Mouse (Mus musculus): ENCODE results near the gene Pla2g1b. TPM values are rescaled to one million over a fixed set of nuclear protein-coding genes. Genes with fewer than 3 reads are reported as not detected.
"Not testable (repeated sequence)": the region's sequence is repeated elsewhere in the genome, so short reads cannot be mapped to it uniquely, and the experiment has no call there.

The Pla2g1b gene
- polyA plus RNA-seq, 1 experiment from 2014 or later = not detected

DNA sequence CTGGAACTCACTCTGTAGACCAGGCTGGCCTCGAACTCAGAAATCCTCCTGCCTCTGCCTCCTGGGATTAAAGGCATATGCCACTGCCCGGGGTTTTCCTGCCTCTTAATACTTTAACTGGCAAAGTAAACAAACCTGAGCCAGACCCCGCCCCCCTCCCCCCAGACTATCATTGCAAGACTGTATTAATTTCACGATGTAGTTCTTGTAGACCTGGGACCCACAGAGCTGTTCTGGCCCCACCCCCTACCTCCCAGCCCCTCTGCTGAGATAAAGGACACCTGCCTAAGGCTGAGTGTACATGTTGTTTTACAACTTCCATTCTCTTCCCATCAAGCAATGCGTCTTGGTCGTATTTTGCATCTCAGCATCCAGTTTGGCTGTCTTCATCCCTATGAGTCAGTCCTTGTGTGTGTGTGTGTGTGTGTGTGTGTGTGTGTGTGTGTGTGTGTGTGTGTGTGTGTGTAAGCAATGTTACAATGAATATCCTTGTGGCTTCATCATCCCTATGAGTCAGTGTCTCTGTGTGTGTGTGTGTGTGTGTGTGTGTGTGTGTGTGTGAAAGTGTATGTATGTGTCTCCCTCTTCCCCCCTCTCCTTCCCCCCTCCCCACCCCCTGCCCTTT lies 26.8 kb downstream of the Pla2g1b start:
- ATAC-seq (ENCODE audit: insufficient read depth, low FRiP score, low TSS enrichment) = no peak
- Histone ChIP-seq H3K27ac (ENCODE audit: low read depth, low read length) (no peak overlapping the region), H3K4me1 (ENCODE audit: control insufficient read depth, insufficient read depth, low read length) (peaks cover 8% of the 10 kb centered on the region), H3K9me3 (ENCODE audit: control insufficient read depth, low read length) (no peaks in the 10 kb centered on the region), H3K9ac (ENCODE audit: low read length) (no peak overlapping the region), H3K27me3 (ENCODE audit: control insufficient read depth, insufficient read depth, low read length) (no peaks in the 10 kb centered on the region), H3K4me2 (ENCODE audit: low read depth) (no peak overlapping the region), H3K4me3 (ENCODE audit: low read depth, low read length) (no peak overlapping the region), H3K36me3 (ENCODE audit: control insufficient read depth, insufficient read depth, low read length) (no peaks in the 10 kb centered on the region)
- 79% methylated on average over 6 of the region's 6 CpGs for WGBS
- no peak for DNase-seq (ENCODE audit: low spot score)

DNA sequence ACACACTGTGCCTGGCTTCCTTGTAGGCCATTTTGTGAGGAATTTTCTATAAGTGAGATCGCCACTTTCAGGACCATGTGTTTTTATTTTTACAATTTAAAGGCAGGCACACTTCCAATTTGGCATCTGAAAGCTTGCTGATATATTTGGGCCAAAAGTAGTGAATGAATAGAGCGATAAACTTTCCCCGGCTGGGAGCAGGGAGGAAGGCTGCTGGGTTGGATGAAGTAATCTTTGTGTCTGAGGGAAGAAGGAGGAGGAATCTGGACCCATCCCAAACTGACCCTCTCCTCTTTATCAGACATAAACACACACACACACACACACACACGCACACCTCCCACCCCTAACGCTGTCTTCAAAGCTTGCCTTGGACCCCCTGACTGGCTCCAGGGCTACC lies 27.4 kb downstream of the Pla2g1b start:
- Histone ChIP-seq H3K9me3 (ENCODE audit: control insufficient read depth, low read length) (no peaks in the 10 kb centered on the region), H3K4me2 (ENCODE audit: low read depth) (no peak overlapping the region), H3K27ac (ENCODE audit: low read depth, low read length) (no peak overlapping the region), H3K9ac (ENCODE audit: low read length) (no peak overlapping the region), H3K27me3 (ENCODE audit: control insufficient read depth, insufficient read depth, low read length) (no peaks in the 10 kb centered on the region), H3K36me3 (ENCODE audit: control insufficient read depth, insufficient read depth, low read length) (no peaks in the 10 kb centered on the region), H3K4me3 (ENCODE audit: low read depth, low read length) (no peak overlapping the region), H3K4me1 (ENCODE audit: control insufficient read depth, insufficient read depth, low read length) (peaks cover 8% of the 10 kb centered on the region)
- 68% methylated on average over 5 of the region's 5 CpGs for WGBS
- no peak for ATAC-seq (ENCODE audit: insufficient read depth, low FRiP score, low TSS enrichment)
- no peak for DNase-seq (ENCODE audit: low spot score)

GRCm38 (mm10) chr5:115495618-115496017 lies 29.6 kb downstream of the Pla2g1b start:
- not testable (repeated sequence) for H3K4me1 ChIP-seq (ENCODE audit: control insufficient read depth, insufficient read depth, low read length); H3K9me3 ChIP-seq (ENCODE audit: control insufficient read depth, low read length); H3K36me3 ChIP-seq (ENCODE audit: control insufficient read depth, insufficient read depth, low read length); H3K27ac ChIP-seq (ENCODE audit: low read depth, low read length); H3K27me3 ChIP-seq (ENCODE audit: control insufficient read depth, insufficient read depth, low read length); ATAC-seq (ENCODE audit: insufficient read depth, low FRiP score, low TSS enrichment); H3K4me3 ChIP-seq (ENCODE audit: low read depth, low read length); H3K4me2 ChIP-seq (ENCODE audit: low read depth); H3K9ac ChIP-seq (ENCODE audit: low read length); DNase-seq (ENCODE audit: low spot score)
- WGBS = 83% methylated on average over 3 of the region's 3 CpGs

DNA sequence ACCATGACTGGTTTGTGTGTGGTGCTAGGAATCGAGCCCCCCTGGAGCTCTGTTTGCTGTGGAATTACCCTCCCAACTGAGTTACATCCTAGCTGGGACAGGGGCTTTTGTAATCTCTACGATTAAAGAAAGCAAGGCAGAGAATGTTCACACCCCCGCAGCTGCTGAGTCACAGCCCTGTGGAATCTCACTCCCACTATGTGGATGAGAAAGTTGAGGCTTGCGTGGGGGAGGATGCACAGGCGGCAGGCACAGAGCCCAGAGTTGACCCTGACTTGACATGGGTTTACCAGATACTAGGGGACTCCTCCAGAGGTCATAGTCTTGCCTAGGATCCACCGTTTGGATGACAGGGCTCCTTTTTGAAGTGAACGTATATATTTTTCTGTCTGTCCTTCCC lies 31.0 kb downstream of the Pla2g1b start:
- WGBS = 78% methylated on average over 7 of the region's 7 CpGs

DNA sequence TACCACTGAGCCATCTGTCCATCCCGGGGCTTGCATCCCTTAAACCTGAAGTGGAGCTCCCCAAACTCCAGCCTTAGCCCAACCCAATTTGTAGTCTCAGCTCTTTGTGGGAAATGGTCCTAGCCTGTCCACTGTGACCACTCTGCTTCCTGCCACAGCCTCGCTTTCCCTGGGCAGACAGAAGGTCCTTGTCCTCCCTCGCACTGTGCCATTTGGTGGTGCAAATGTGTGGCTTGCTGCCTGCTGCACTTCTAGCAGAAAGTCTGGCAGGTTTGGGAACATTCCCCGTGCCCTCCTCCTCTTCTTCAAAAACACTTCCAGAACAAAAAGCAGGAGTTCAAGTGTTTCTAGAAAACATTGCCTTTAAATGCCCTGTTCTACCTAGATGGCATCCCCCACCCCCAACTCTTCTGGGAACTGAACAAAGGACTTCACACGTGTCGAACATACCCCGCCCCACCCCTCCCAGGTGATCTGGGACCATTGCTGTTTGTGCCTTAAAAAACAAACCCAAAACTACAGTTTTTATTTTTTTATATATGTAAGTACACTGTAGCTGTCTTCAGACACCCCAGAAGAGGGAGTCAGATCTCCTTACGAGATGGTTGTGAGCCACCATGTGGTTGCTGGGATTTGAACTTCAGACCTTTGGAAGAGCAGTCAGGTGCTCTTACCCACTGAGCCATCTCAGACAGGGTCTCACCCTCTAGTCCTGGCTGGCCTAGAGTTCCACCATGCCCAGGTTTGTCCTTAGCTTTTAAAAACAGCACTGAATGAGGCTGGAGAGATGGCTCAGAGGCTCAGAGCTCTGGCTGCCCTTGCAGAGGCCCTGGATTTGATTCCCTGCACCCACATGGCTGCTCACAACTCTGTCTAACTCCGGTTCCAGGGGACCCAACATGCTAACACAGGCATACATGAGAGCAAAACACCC lies 32.5 kb downstream of the Pla2g1b start:
- WGBS = 54% methylated on average over 9 of the region's 9 CpGs
- no peaks in the 10 kb centered on the region for H3K36me3 ChIP-seq (ENCODE audit: control insufficient read depth, insufficient read depth, low read length)
- no peak overlapping the region for H3K27ac ChIP-seq (ENCODE audit: low read depth, low read length)
- H3K27me3 ChIP-seq (ENCODE audit: control insufficient read depth, insufficient read depth, low read length) = no peaks in the 10 kb centered on the region
- H3K9me3 ChIP-seq (ENCODE audit: control insufficient read depth, low read length) = no peaks in the 10 kb centered on the region
- no peak for DNase-seq (ENCODE audit: low spot score)
- H3K9ac ChIP-seq (ENCODE audit: low read length) = no peak overlapping the region
- H3K4me2 ChIP-seq (ENCODE audit: low read depth) = no peak overlapping the region
- no peaks in the 10 kb centered on the region for H3K4me1 ChIP-seq (ENCODE audit: control insufficient read depth, insufficient read depth, low read length)
- no peak overlapping the region for H3K4me3 ChIP-seq (ENCODE audit: low read depth, low read length)
- no peak for ATAC-seq (ENCODE audit: insufficient read depth, low FRiP score, low TSS enrichment)

More for the DNA sequence above, 31.0 kb downstream of the Pla2g1b start:
- Histone ChIP-seq H3K9me3 (ENCODE audit: control insufficient read depth, low read length) (no peaks in the 10 kb centered on the region), H3K27me3 (ENCODE audit: control insufficient read depth, insufficient read depth, low read length) (no peaks in the 10 kb centered on the region), H3K4me3 (ENCODE audit: low read depth, low read length) (no peak overlapping the region), H3K9ac (ENCODE audit: low read length) (no peak overlapping the region), H3K27ac (ENCODE audit: low read depth, low read length) (no peak overlapping the region), H3K4me1 (ENCODE audit: control insufficient read depth, insufficient read depth, low read length) (peaks cover under 1% of the 10 kb centered on the region; the same call in 1 of the 2 replicates), H3K4me2 (ENCODE audit: low read depth) (no peak overlapping the region), H3K36me3 (ENCODE audit: control insufficient read depth, insufficient read depth, low read length) (no peaks in the 10 kb centered on the region)
- DNase-seq (ENCODE audit: low spot score) = no peak
- no peak for ATAC-seq (ENCODE audit: insufficient read depth, low FRiP score, low TSS enrichment)

DNA sequence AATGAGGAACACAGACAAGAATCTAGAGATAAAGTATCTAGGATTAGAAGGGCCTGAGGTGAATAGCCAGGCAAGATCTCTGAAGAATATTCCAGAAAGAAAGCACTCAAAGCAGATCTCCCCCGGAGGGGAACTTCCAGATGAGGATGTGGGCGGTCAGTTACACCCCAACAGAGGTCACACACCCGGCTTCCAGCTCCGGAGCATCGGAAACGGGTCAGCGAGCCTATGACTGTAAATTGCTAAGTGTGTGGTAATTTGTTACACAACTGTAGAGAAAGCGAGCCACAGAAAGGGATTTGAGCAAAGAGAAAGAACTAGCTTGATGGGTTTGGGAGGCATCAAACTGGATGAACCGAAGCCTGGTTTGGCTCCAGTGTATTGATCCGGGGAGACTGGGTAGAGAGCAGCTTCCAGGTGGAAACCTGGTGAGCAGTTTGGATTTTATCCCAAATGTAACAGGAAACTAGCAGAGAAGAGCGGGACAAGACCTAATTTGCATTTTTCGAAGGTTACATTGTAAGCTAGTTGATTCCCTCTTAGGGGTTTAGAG lies 34.4 kb downstream of the Pla2g1b start:
- no peaks in the 10 kb centered on the region for H3K27me3 ChIP-seq (ENCODE audit: control insufficient read depth, insufficient read depth, low read length)
- no peaks in the 10 kb centered on the region for H3K36me3 ChIP-seq (ENCODE audit: control insufficient read depth, insufficient read depth, low read length)
- H3K4me2 ChIP-seq (ENCODE audit: low read depth) = no peak overlapping the region
- 78% methylated on average over 12 of the region's 12 CpGs for WGBS
- ATAC-seq (ENCODE audit: insufficient read depth, low FRiP score, low TSS enrichment) = no peak
- H3K4me3 ChIP-seq (ENCODE audit: low read depth, low read length) = no peak overlapping the region
- H3K9ac ChIP-seq (ENCODE audit: low read length) = no peak overlapping the region
- H3K27ac ChIP-seq (ENCODE audit: low read depth, low read length) = no peak overlapping the region
- DNase-seq (ENCODE audit: low spot score) = no peak
- H3K9me3 ChIP-seq (ENCODE audit: control insufficient read depth, low read length) = no peaks in the 10 kb centered on the region
- H3K4me1 ChIP-seq (ENCODE audit: control insufficient read depth, insufficient read depth, low read length) = no peaks in the 10 kb centered on the region

DNA sequence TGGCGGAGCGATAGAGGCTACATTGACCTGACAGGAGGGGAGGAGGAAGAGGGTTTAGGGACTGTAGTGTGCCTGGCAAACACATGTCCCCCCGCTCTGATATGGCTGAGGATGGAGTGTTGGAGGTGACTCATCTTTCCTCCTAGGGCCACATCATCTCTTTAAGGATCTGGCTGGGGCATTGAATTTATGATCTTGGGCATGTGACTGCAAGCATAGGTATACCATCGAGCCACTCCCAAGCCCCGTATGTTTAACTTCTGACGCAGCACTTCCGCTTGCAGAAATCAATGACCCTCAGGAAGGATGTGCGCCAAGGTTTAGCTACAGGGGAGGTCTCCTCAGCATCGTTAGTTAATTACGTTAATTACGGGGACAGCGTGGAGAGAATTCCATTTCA lies 37.0 kb downstream of the Pla2g1b start:
- ATAC-seq (ENCODE audit: insufficient read depth, low FRiP score, low TSS enrichment) (no peak), DNase-seq (ENCODE audit: low spot score) (no peak)
- no peak overlapping the region for H3K27ac ChIP-seq (ENCODE audit: low read depth, low read length)
- no peak overlapping the region for H3K4me3 ChIP-seq (ENCODE audit: low read depth, low read length)
- H3K9ac ChIP-seq (ENCODE audit: low read length) = no peak overlapping the region
- H3K27me3 ChIP-seq (ENCODE audit: control insufficient read depth, insufficient read depth, low read length) = no peaks in the 10 kb centered on the region
- no peak overlapping the region for H3K4me2 ChIP-seq (ENCODE audit: low read depth)
- no peaks in the 10 kb centered on the region for H3K36me3 ChIP-seq (ENCODE audit: control insufficient read depth, insufficient read depth, low read length)
- 70% methylated on average over 12 of the region's 12 CpGs for WGBS
- no peaks in the 10 kb centered on the region for H3K9me3 ChIP-seq (ENCODE audit: control insufficient read depth, low read length)
- H3K4me1 ChIP-seq (ENCODE audit: control insufficient read depth, insufficient read depth, low read length) = 0 out of 2 replicates have a peak, but pooled peaks cover 3% of the 10 kb centered on the region

DNA sequence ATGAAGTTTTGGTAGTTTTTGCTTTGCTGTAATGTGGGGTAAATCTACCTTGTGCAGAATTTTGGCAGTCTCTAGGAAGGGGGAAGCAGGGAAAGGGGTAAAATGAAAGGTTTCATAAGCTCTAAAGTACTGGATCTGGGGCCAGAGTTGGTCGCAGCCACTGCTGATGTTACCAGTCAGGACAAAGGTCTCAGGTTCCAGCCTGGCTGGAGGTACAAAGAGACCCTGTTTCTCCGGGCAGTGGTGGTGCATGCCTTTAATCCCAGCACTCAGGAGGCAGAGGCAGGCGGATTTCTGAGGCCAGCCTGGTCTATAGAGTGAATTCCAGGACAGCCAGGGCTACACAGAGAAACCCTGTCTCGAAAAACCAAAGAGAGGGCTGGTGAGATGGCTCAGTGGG lies 39.6 kb downstream of the Pla2g1b start:
- H3K4me1 ChIP-seq (ENCODE audit: control insufficient read depth, insufficient read depth, low read length) = peaks cover 17% of the 10 kb centered on the region
- not testable (repeated sequence) for H3K4me3 ChIP-seq (ENCODE audit: low read depth, low read length); DNase-seq (ENCODE audit: low spot score); H3K9ac ChIP-seq (ENCODE audit: low read length); H3K4me2 ChIP-seq (ENCODE audit: low read depth); ATAC-seq (ENCODE audit: insufficient read depth, low FRiP score, low TSS enrichment); H3K27me3 ChIP-seq (ENCODE audit: control insufficient read depth, insufficient read depth, low read length); H3K9me3 ChIP-seq (ENCODE audit: control insufficient read depth, low read length); H3K27ac ChIP-seq (ENCODE audit: low read depth, low read length); H3K36me3 ChIP-seq (ENCODE audit: control insufficient read depth, insufficient read depth, low read length)
- 74% methylated on average over 4 of the region's 4 CpGs for WGBS

Measured in neural tube, embryonic 11.5 days (tissue).